Mouse (Mus musculus) CD4-positive naive resting alpha-beta T cell, adult 57 days (primary cell): ENCODE data around the gene Cdk5rap2. TPM values are rescaled to one million over a fixed set of nuclear protein-coding genes. Genes with fewer than 3 reads are reported as not detected.

Experiments
- total RNA-seq: library from RNA; stranded (reverse); gene quantifications from one replicate; pipeline ENCODE4 v1.2.4, GENCODE M21; 2023

Cdk5rap2 gene
- 27.1 TPM for total RNA-seq

DNA sequence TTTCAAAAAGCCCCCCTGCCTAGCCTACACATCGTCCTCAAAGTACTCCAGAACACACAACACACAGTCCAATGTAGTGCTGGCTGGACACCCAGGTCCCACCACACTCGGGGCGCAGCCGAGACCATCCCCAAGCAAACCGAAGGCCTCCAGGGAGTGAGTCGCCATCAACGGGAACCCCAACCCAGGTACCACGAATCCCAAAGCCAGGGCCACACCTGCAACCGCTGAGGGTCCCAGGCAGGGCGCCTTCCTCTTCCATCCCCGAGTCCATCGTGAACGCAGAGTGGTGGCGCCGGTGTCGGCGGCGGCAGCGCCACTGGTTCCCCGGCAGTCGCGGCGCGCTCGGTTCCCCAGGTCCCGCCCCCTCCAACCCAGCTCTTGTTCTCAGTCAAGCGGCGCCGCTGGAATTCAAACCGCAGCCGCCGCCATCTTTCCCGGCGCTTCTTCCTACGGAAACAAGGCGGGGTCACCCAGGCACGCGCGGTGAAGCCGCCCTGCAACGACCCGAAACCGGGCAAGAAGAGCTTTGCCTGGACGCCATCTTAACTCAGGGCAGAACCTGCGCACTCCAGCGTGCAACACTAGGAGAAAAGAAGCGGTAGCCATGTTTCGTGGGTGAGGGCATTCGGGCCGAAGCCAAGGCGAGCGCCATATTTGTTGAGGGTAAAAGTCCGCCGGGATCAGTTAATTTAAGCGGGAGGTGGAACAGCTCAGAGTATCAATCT, at the start of gene Cdk5rap2:
Gene Cdk5rap2 (minus strand): TSS at position 450 of the 728 bp plus-strand sequence.

Other genes with a start within 250 kb of the Cdk5rap2 start
- 5.5 TPM for gene Megf9, start 124.6 kb upstream of the Cdk5rap2 start, total RNA-seq